Mouse (Mus musculus) spleen, postnatal 36 days (tissue): Measurements from ENCODE around the gene Hspa1a.
"Not testable (repeated sequence)": the region's sequence is repeated elsewhere in the genome, so short reads cannot be mapped to it uniquely, and the experiment has no call there.

Source experiments
- DNase-seq, 2 experiments: peaks; one replicate each; pipeline ENCODE4 v3.0.0; 2022; ENCODE audit warnings: low spot score in 2 of 2, mixed read lengths in 1 of 2

Hspa1a gene

GRCm38 (mm10) chr17:34969822-34970221, 2.1 kb downstream of the Hspa1a start, which contains the start of gene Gm20481:
TSS of gene Gm20481 (plus strand) at chr17:34969912.
- DNase-seq = not testable (repeated sequence)

GRCm38 (mm10) chr17:34965627-34966026, 6.3 kb downstream of the Hspa1a start:
- DNase-seq = no peak

- no peak for DNase-seq
These were observed 7.3 kb downstream of the Hspa1a start for GRCm38 (mm10) chr17:34964640-34965049.

GRCm38 (mm10) chr17:34962841-34963240, 9.1 kb downstream of the Hspa1a start:
- no peak for DNase-seq

GRCm38 (mm10) chr17:34962125-34962524, 9.8 kb downstream of the Hspa1a start:
- DNase-seq = no peak

- no peak for DNase-seq
These were observed 11.1 kb downstream of the Hspa1a start for GRCm38 (mm10) chr17:34960702-34961493.

- DNase-seq = no peak
These were observed 12.0 kb downstream of the Hspa1a start for GRCm38 (mm10) chr17:34959881-34960515.

- DNase-seq = peak; percentile 76 to 77
These were observed 12.7 kb downstream of the Hspa1a start, which contains the start of gene Hspa1b for GRCm38 (mm10) chr17:34959130-34959778. TSS of gene Hspa1b (minus strand) at chr17:34959238.

- DNase-seq = not testable (repeated sequence)
These were observed 13.2 kb downstream of the Hspa1a start for GRCm38 (mm10) chr17:34958734-34959129.

- DNase-seq = not testable (repeated sequence)
These were observed 14.0 kb downstream of the Hspa1a start for GRCm38 (mm10) chr17:34957966-34958365.

- not testable (repeated sequence) for DNase-seq
These were observed 14.7 kb downstream of the Hspa1a start for GRCm38 (mm10) chr17:34957291-34957690.

- no peak for DNase-seq
These were observed 15.6 kb downstream of the Hspa1a start for GRCm38 (mm10) chr17:34956340-34956739.

GRCm38 (mm10) chr17:34955884-34956283, 16.1 kb downstream of the Hspa1a start:
- no peak for DNase-seq

- no peak for DNase-seq
These were observed 17.1 kb downstream of the Hspa1a start for GRCm38 (mm10) chr17:34954831-34955230.

GRCm38 (mm10) chr17:34953904-34954303, 18.1 kb downstream of the Hspa1a start:
- DNase-seq = no peak

- DNase-seq = no peak
These were observed 18.7 kb downstream of the Hspa1a start for GRCm38 (mm10) chr17:34953258-34953657.

GRCm38 (mm10) chr17:34952378-34953040, 19.4 kb downstream of the Hspa1a start:
- peak; percentile 70 to 80 for DNase-seq

- DNase-seq = no peak
These were observed 20.1 kb downstream of the Hspa1a start for GRCm38 (mm10) chr17:34951636-34952377.

GRCm38 (mm10) chr17:34950514-34951455, 21.2 kb downstream of the Hspa1a start:
- no peak for DNase-seq

GRCm38 (mm10) chr17:34949553-34949969, 22.4 kb downstream of the Hspa1a start:
- no peak for DNase-seq
